Mouse (Mus musculus): ENCODE measurements around the gene Olfr1115. TPM values are rescaled to one million over a fixed set of nuclear protein-coding genes. Genes with fewer than 3 reads are reported as not detected.
"Not testable (repeated sequence)": the region's sequence is repeated elsewhere in the genome, so short reads cannot be mapped to it uniquely, and the experiment has no call there.

Gene Olfr1115
- polyA plus RNA-seq (2014; fragmentation: Nextera tagmentation; extraction: Ambion mirVana), result 0.21 and 0.25 TPM in 2 replicates

- Histone ChIP-seq H3K36me3 (ENCODE audit: control insufficient read depth, insufficient read depth, low read length) (no peaks in the 10 kb centered on the region), H3K27ac (replicated peaks; ENCODE audit: low read depth, low read length) (no peak within 1 kb of the TSS), H3K4me2 (ENCODE audit: low read depth, low read length) (no peak within 1 kb of the TSS), H3K9ac (ENCODE audit: low read depth, low read length) (no peak within 1 kb of the TSS), H3K4me1 (ENCODE audit: control insufficient read depth, insufficient read depth, low read length) (no peaks in the 10 kb centered on the region), H3K27me3 (replicated peaks; ENCODE audit: control insufficient read depth, insufficient read depth, low read length) (no peaks in the 10 kb centered on the region), H3K4me3 (ENCODE audit: low read depth, low read length) (no peak within 1 kb of the TSS), H3K9me3 (ENCODE audit: control insufficient read depth, low read length) (no peaks in the 10 kb centered on the region)
- WGBS, result 77% methylated on average over 2 of the region's 2 CpGs
- DNase-seq (ENCODE audit: low spot score) (no peak), ATAC-seq (ENCODE audit: low read depth) (no peak)
These were observed at the start of gene Olfr1115 for GRCm38 (mm10) chr2:87247713-87248112. Gene Olfr1115, plus strand, starts transcription at chr2:87248013.

- ATAC-seq (ENCODE audit: low read depth), result no peak
- DNase-seq (ENCODE audit: low spot score), result no peak
- Histone ChIP-seq H3K27me3 (replicated peaks; ENCODE audit: control insufficient read depth, insufficient read depth, low read length) (no peaks in the 10 kb centered on the region), H3K4me3 (ENCODE audit: low read depth, low read length) (no peak within 1 kb of the TSS), H3K4me1 (ENCODE audit: control insufficient read depth, insufficient read depth, low read length) (no peaks in the 10 kb centered on the region), H3K9ac (ENCODE audit: low read depth, low read length) (no peak within 1 kb of the TSS), H3K36me3 (ENCODE audit: control insufficient read depth, insufficient read depth, low read length) (no peaks in the 10 kb centered on the region), H3K9me3 (ENCODE audit: control insufficient read depth, low read length) (no peaks in the 10 kb centered on the region), H3K27ac (replicated peaks; ENCODE audit: low read depth, low read length) (no peak within 1 kb of the TSS), H3K4me2 (ENCODE audit: low read depth, low read length) (no peak within 1 kb of the TSS)
- WGBS, result 77% methylated on average over 2 of the region's 2 CpGs
These were observed 39.1 kb upstream of the Olfr1115 start, which contains the start of gene Olfr1113 for GRCm38 (mm10) chr2:87208670-87209069. Gene Olfr1113, plus strand, starts transcription at chr2:87208970.

DNA sequence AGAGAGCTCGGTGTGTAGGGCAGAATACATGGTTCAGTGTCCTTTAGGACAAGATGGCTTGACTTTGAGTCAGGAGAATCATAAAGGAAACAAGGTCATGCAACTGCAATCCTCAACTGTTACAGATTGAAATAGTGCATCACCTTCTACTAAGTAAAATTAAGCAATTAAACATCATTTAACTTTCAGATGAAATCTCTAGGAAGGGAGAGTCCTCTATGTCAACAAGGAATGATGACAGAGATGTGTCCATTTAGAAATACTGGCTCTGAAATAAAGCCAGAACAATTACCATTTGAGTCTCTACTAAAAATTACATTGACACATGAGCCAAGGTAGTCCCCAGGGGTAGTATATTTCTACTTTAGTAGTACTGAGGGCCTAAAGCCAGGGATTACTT lies 19.4 kb downstream of the Olfr1115 start, which contains the start of gene Olfr1116:
Olfr1116 (plus strand) TSS at position 301 of the 400 bp plus-strand sequence.
- H3K4me3 ChIP-seq (ENCODE audit: low read depth, low read length), result no peak within 1 kb of the TSS

DNA sequence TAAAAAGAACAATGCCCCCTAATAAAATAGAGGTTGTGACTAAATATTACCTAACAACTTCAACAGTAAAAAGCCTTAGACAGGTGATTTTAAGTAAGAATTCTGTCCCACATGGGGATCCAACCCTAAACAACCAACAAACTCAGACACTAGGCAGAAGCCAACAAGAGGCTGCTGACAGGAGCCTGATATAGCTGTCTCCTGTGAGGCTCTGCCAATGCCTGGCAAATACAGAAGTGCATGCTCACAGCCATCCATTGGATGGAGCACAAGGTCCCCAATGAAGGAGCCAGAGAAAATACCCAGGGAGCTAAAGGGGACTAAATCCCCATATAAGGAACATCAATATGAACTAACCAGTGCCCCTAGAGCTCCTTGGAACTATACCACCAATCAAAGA lies 46.2 kb downstream of the Olfr1115 start:
- not testable (repeated sequence) for ATAC-seq (ENCODE audit: low read depth); H3K4me1 ChIP-seq (ENCODE audit: control insufficient read depth, insufficient read depth, low read length); H3K4me3 ChIP-seq (ENCODE audit: low read depth, low read length); H3K36me3 ChIP-seq (ENCODE audit: control insufficient read depth, insufficient read depth, low read length); H3K27me3 ChIP-seq (replicated peaks; ENCODE audit: control insufficient read depth, insufficient read depth, low read length); H3K4me2 ChIP-seq (ENCODE audit: low read depth, low read length); H3K9ac ChIP-seq (ENCODE audit: low read depth, low read length); DNase-seq (ENCODE audit: low spot score); H3K9me3 ChIP-seq (ENCODE audit: control insufficient read depth, low read length); H3K27ac ChIP-seq (replicated peaks; ENCODE audit: low read depth, low read length)

More for the DNA sequence above, 19.4 kb downstream of the Olfr1115 start, which contains the start of gene Olfr1116:
- Histone ChIP-seq H3K9me3 (ENCODE audit: control insufficient read depth, low read length) (no peaks in the 10 kb centered on the region), H3K4me1 (ENCODE audit: control insufficient read depth, insufficient read depth, low read length) (no peaks in the 10 kb centered on the region), H3K27me3 (replicated peaks; ENCODE audit: control insufficient read depth, insufficient read depth, low read length) (no peaks in the 10 kb centered on the region), H3K36me3 (ENCODE audit: control insufficient read depth, insufficient read depth, low read length) (no peaks in the 10 kb centered on the region), H3K9ac (ENCODE audit: low read depth, low read length) (no peak within 1 kb of the TSS), H3K4me2 (ENCODE audit: low read depth, low read length) (no peak within 1 kb of the TSS), H3K27ac (replicated peaks; ENCODE audit: low read depth, low read length) (no peak within 1 kb of the TSS)
- 79% methylated on average over 1 of the region's 1 CpGs for WGBS
- ATAC-seq (ENCODE audit: low read depth) (no peak), DNase-seq (ENCODE audit: low spot score) (no peak)

Small RNAs within 50 kb of the gene (microRNA-seq; reads per million reads assigned to microRNA genes)
- gene Gm27438 (ENCODE audit: borderline number of aligned reads), result not detected

Other genes with a start within 250 kb of the Olfr1115 start
- not detected in 2 replicates for gene Olfr1102, start 249.6 kb upstream of the Olfr1115 start, polyA plus RNA-seq (2014; fragmentation: Nextera tagmentation; extraction: Ambion mirVana)
- gene Olfr1104, start 220.9 kb upstream of the Olfr1115 start, polyA plus RNA-seq (2014; fragmentation: Nextera tagmentation; extraction: Ambion mirVana), result 0.24 TPM in 1 of 2 replicates, not detected in the other
- 0.18 TPM in 1 of 2 replicates, not detected in the other for gene Olfr1105, start 211.5 kb upstream of the Olfr1115 start, polyA plus RNA-seq (2014; fragmentation: Nextera tagmentation; extraction: Ambion mirVana)
- not detected in 2 replicates for gene Olfr1106, start 195.7 kb upstream of the Olfr1115 start, polyA plus RNA-seq (2014; fragmentation: Nextera tagmentation; extraction: Ambion mirVana)
- gene Olfr1107, start 172.2 kb upstream of the Olfr1115 start, polyA plus RNA-seq (2014; fragmentation: Nextera tagmentation; extraction: Ambion mirVana), result not detected in 2 replicates
- not detected in 2 replicates for gene Olfr1109, start 152.0 kb upstream of the Olfr1115 start, polyA plus RNA-seq (2014; fragmentation: Nextera tagmentation; extraction: Ambion mirVana)
- gene Olfr259, start 133.4 kb upstream of the Olfr1115 start, polyA plus RNA-seq (2014; fragmentation: Nextera tagmentation; extraction: Ambion mirVana), result not detected in 2 replicates
- gene Olfr1110, start 107.7 kb upstream of the Olfr1115 start, polyA plus RNA-seq (2014; fragmentation: Nextera tagmentation; extraction: Ambion mirVana), result 0.06 TPM in 1 of 2 replicates, not detected in the other
- gene Olfr1111, start 95.4 kb upstream of the Olfr1115 start, polyA plus RNA-seq (2014; fragmentation: Nextera tagmentation; extraction: Ambion mirVana), result not detected in 2 replicates
- gene Olfr1112, start 60.2 kb upstream of the Olfr1115 start, polyA plus RNA-seq (2014; fragmentation: Nextera tagmentation; extraction: Ambion mirVana), result not detected in 2 replicates
- gene Olfr1113, start 39.0 kb upstream of the Olfr1115 start, polyA plus RNA-seq (2014; fragmentation: Nextera tagmentation; extraction: Ambion mirVana), result not detected in 2 replicates
- gene Olfr1116, start 19.5 kb downstream of the Olfr1115 start, polyA plus RNA-seq (2014; fragmentation: Nextera tagmentation; extraction: Ambion mirVana), result not detected in 2 replicates
- not detected in 2 replicates for gene Olfr1118, start 59.6 kb downstream of the Olfr1115 start, polyA plus RNA-seq (2014; fragmentation: Nextera tagmentation; extraction: Ambion mirVana)
- not detected in 2 replicates for gene Olfr1120, start 106.8 kb downstream of the Olfr1115 start, polyA plus RNA-seq (2014; fragmentation: Nextera tagmentation; extraction: Ambion mirVana)
- gene Olfr1121, start 121.9 kb downstream of the Olfr1115 start, polyA plus RNA-seq (2014; fragmentation: Nextera tagmentation; extraction: Ambion mirVana), result not detected in 2 replicates
- not detected in 2 replicates for gene Olfr1122, start 137.8 kb downstream of the Olfr1115 start, polyA plus RNA-seq (2014; fragmentation: Nextera tagmentation; extraction: Ambion mirVana)
- not detected in 2 replicates for gene Olfr1123, start 168.6 kb downstream of the Olfr1115 start, polyA plus RNA-seq (2014; fragmentation: Nextera tagmentation; extraction: Ambion mirVana)
- gene Olfr1124, start 182.3 kb downstream of the Olfr1115 start, polyA plus RNA-seq (2014; fragmentation: Nextera tagmentation; extraction: Ambion mirVana), result 0.07 TPM in 1 of 2 replicates, not detected in the other
- not detected in 2 replicates for gene Olfr1126, start 205.9 kb downstream of the Olfr1115 start, polyA plus RNA-seq (2014; fragmentation: Nextera tagmentation; extraction: Ambion mirVana)
- gene Pramel7, start 249.1 kb downstream of the Olfr1115 start, polyA plus RNA-seq (2014; fragmentation: Nextera tagmentation; extraction: Ambion mirVana), result not detected in 2 replicates

Measured in embryonic facial prominence, embryonic 14.5 days (tissue).